Mouse (Mus musculus): ENCODE data around the gene Polr1b.

Gene Polr1b

DNA sequence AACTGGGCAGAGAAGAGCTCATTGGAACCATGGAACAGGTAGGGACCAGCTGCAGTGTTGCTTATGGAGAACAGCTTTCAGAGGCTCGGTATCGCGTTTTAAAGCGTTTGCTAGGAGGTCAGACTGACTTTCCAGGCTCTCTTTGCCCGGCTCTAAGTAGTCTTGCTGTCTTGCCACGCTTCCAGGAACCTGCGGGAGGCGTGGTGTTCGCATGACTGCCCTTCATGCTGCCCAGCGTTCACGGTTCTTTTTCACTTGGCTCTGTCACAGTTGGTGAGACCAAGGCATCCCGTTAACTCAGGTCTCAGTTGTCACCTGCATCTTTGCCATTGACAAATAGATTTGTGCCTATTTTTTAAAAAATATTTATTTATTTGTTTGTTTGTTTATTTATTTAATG is 17.3 kb downstream of the Polr1b start:
- DNase-seq (ENCODE audit: low spot score in 2 of 2), result no peak

DNA sequence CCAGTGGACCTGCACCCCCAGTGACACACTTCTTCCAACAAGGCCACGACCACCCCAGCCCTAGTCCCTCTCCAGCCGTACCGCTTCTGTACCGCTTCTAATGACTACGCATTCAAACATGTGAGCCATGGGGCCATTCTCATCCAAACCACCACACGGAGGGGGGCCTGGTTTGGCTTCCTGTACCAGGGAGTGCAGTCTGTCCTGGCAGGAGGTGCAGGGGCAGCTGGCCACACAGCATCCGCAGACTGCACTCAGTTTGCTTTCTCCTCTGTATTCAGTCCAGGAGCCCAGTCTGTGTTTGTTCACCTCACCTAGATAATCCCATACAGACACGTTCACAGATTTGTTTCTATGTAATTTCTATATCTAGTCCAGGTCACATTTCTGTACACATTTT is 21.2 kb downstream of the Polr1b start:
- DNase-seq (ENCODE audit: low spot score in 2 of 2), result no peak

- DNase-seq (ENCODE audit: low spot score in 2 of 2), result peak; percentile 62 to 72
Measured at GRCm38 (mm10) chr2:129129412-129129929, 28.7 kb downstream of the Polr1b start, which contains the start of gene Chchd5. Gene Chchd5, plus strand, starts transcription at chr2:129129700.

- DNase-seq (ENCODE audit: low spot score in 2 of 2), result peak in 1 of 2 experiments; percentile 25
Measured at GRCm38 (mm10) chr2:129129987-129130545, 29.3 kb downstream of the Polr1b start.

GRCm38 (mm10) chr2:129130776-129131175 is 30.0 kb downstream of the Polr1b start:
- DNase-seq (ENCODE audit: low spot score in 2 of 2), result no peak

GRCm38 (mm10) chr2:129132231-129132630 is 31.4 kb downstream of the Polr1b start:
- no peak for DNase-seq (ENCODE audit: low spot score in 2 of 2)

- no peak for DNase-seq (ENCODE audit: low spot score in 2 of 2)
Measured at GRCm38 (mm10) chr2:129133006-129133805, 32.4 kb downstream of the Polr1b start.

DNA sequence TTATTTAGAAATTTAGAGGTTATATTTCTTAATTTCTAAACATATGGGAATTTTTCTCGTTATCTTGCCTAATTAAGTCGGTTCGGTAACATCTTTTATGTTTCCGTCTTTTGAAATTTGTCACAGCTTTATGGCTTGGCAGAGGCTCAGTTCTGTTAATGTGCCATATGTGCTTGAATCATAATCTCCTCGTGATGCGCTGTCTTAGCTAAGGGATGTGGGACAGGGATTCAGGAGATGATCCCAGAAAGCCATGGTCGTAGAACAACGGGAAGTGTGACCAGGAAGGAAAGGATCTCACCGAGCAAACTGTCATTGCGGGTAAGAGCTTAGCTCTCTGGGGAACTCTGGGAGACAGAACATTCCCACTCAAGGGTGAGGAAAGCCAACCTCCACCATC is 39.1 kb downstream of the Polr1b start:
- DNase-seq (ENCODE audit: low spot score in 2 of 2), result no peak

- no peak for DNase-seq (ENCODE audit: low spot score in 2 of 2)
Measured at GRCm38 (mm10) chr2:129148836-129149235, 48.0 kb downstream of the Polr1b start.

- DNase-seq (ENCODE audit: low spot score in 2 of 2), result no peak
Measured at GRCm38 (mm10) chr2:129150386-129150785, 49.6 kb downstream of the Polr1b start.

- no peak for DNase-seq (ENCODE audit: low spot score in 2 of 2)
Measured at GRCm38 (mm10) chr2:129151111-129151510, 50.3 kb downstream of the Polr1b start.

DNA sequence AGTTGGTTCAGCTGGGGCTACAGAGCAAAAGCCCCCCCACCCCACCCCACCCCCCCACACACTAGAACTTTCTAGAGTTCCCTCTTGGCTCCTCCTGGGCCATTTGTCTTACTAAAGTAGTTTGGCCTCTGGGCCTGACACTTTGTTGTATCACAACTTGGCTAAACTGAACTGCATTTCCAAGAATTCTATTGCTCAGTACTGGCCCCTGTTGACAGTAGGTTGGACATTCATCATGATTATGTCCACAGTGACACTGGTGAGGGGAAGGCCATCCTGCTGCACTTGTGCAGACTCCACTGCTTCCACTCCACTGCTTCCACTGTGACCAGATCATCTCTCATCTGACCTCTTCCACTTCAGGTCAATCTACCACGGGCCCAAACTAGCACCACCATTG is 52.0 kb downstream of the Polr1b start:
- no peak for DNase-seq (ENCODE audit: low spot score in 2 of 2)

- no peak for DNase-seq (ENCODE audit: low spot score in 2 of 2)
Measured at GRCm38 (mm10) chr2:129164815-129165214, 64.0 kb downstream of the Polr1b start.

- no peak for DNase-seq (ENCODE audit: low spot score in 2 of 2)
Measured at GRCm38 (mm10) chr2:129166466-129167463, 66.0 kb downstream of the Polr1b start.

- DNase-seq (ENCODE audit: low spot score in 2 of 2), result no peak
Measured at GRCm38 (mm10) chr2:129173386-129173785, 72.6 kb downstream of the Polr1b start.

- peak; percentile 26 to 47 for DNase-seq (ENCODE audit: low spot score in 2 of 2)
Measured at GRCm38 (mm10) chr2:129174474-129174873, 73.7 kb downstream of the Polr1b start.

DNA sequence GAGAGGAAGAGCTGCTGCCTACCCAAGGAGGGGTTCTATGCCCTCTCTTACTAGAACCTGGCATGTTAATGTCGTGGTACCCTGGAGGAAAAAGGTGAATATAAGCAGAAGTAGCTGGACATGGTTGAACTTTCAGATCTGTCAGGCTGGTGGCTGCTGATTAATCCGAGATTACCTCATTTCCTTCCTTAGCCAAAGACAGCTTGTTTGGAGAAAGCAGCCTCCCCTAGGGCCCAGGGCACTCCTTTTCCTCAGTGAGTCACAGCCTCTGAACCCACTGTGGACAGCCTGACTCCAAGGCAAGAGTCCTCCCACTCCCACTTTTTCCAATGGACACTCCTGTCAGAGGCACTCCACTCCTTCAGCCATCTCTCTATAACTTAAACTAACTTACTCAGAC is 74.8 kb downstream of the Polr1b start:
- no peak for DNase-seq (ENCODE audit: low spot score in 2 of 2)

All from spleen, postnatal 14 days (tissue).